Mouse (Mus musculus) neural tube, embryonic 11.5 days (tissue): ENCODE data around the gene Rab3il1. TPM values are rescaled to one million over a fixed set of nuclear protein-coding genes. Genes with fewer than 3 reads are reported as not detected.

ENCODE experiments used
- ATAC-seq: fragments of 200-750 bp; cut with Nextera tagmentation; 2 replicates; pipeline ENCODE4 v1.8.0; 2017; ENCODE audit warnings: moderate number of reproducible peaks, mild to moderate bottlenecking, moderate TSS enrichment, moderate library complexity; ENCODE audit not compliant: insufficient read depth, low FRiP score, low TSS enrichment
- DNase-seq: peaks from one replicate; pipeline ENCODE4 v3.0.0-alpha.2; 2015; ENCODE audit warnings: low spot score
- H3K27ac ChIP-seq: fragments of 300-500 bp; sonication (generic); 2 replicates; pipeline ENCODE4 v1.5.1; 2014; ENCODE audit warnings: low read depth, mild to moderate bottlenecking, low read length
- H3K27me3 ChIP-seq: fragments of 300-500 bp; sonication (generic); 2 replicates; pipeline ENCODE4 v1.6.1; 2014; ENCODE audit warnings: mild to moderate bottlenecking, low read length, mixed read lengths; ENCODE audit not compliant: control insufficient read depth, insufficient read depth
- H3K36me3 ChIP-seq: fragments of 300-500 bp; sonication (generic); 2 replicates; pipeline ENCODE4 v1.6.1; 2014; ENCODE audit warnings: mild to moderate bottlenecking, low read length, moderate library complexity, mixed read lengths; ENCODE audit not compliant: control insufficient read depth, insufficient read depth
- H3K4me1 ChIP-seq: fragments of 300-500 bp; sonication (generic); 2 replicates; pipeline ENCODE4 v1.6.1; 2014; ENCODE audit warnings: low read length, mixed read lengths; ENCODE audit not compliant: control insufficient read depth, insufficient read depth
- H3K4me2 ChIP-seq: fragments of 300-500 bp; sonication (generic); 2 replicates; pipeline ENCODE4 v1.6.1; 2014; ENCODE audit warnings: low read depth, mild to moderate bottlenecking, moderate library complexity
- H3K4me3 ChIP-seq: fragments of 300-500 bp; sonication (generic); 2 replicates; pipeline ENCODE4 v1.5.1; 2014; ENCODE audit warnings: low read depth, low read length
- H3K9ac ChIP-seq: fragments of 300-500 bp; sonication (generic); 2 replicates; pipeline ENCODE4 v1.6.1; 2014; ENCODE audit warnings: mild to moderate bottlenecking, low read length
- H3K9me3 ChIP-seq: fragments of 300-500 bp; sonication (generic); 2 replicates; pipeline ENCODE4 v1.6.1; 2016; ENCODE audit warnings: low read length; ENCODE audit not compliant: control insufficient read depth
- WGBS: fragments of 180-500 bp; shearing (Covaris S2); extraction: QIAGEN DNeasy Blood & Tissue Kit; methylation state at CpG from one replicate; pipeline ENCODE4 v1.1.7; 2014; 5-methylcytosine and 5-hydroxymethylcytosine counted together
- polyA plus RNA-seq: library from polyadenylated mRNA; unstranded; fragments of >200 nt; fragmentation: Nextera tagmentation; extraction: Ambion mirVana; gene quantifications from 2 replicates; pipeline ENCODE4 v1.2.1, GENCODE M21; 2014

The Rab3il1 gene
- polyA plus RNA-seq, 1 experiment from 2014 or later = 43.0 TPM

DNA sequence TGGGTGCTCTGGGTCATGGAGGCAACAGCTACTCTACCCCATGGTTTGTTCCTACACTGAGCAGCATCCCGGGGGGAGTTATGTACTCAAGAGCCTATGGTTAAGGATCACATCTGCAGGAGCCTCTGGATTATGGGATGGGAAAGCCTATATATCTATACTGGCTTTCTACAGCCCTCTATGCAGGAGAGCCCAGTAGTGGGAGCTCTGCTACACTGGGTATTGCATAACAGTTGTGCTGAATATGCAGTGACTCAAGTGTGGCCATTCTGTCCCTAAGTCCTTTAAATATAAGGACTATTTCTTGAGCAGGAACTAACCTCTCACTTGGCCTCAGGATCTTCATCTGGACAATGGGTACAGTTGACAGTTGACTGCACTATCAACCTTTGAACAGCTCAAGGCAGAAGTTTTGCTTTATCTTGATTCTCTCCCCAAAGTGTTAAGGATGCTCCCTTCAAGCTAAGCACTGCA, 56.9 kb downstream of the Rab3il1 start:
- Histone ChIP-seq H3K36me3 (peaks cover 9% of the 10 kb centered on the region; the same call in 1 of the 2 replicates), H3K9me3 (no peaks in the 10 kb centered on the region), H3K9ac (no peak overlapping the region), H3K4me2 (no peak overlapping the region), H3K27ac (no peak overlapping the region), H3K27me3 (no peaks in the 10 kb centered on the region), H3K4me1 (no peaks in the 10 kb centered on the region), H3K4me3 (no peak overlapping the region)
- 79% methylated on average over 1 of the region's 1 CpGs for WGBS
- DNase-seq (no peak), ATAC-seq (no peak)

DNA sequence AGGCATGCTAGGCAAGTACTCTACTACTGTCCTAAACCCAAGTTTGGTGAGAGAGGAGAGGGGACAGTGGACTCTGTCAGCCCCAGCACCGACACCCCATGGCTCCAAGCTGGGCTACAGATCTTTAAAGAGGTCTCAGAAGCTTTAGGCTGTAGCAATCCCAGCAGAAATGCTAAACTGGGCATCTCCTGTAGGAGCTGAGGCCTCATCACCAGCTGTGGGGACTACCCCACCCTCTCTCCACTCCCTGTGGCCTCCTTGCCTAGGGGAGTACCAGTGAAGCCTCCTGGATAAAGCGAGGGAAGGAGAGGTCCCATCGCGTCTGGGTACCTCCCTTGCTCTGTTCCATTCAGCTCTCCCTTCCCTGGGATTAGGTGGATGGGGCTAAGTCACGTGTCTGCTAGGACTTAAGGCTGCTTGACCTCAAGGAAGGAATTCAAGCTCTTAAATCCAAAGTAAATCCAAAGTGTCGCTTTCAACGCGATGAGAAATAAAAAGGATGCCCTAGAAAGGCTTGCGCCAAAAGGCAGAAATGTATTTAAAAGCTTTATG, 57.5 kb downstream of the Rab3il1 start:
- Histone ChIP-seq H3K9me3 (no peaks in the 10 kb centered on the region), H3K27ac (no peak overlapping the region), H3K4me2 (no peak overlapping the region), H3K27me3 (no peaks in the 10 kb centered on the region), H3K9ac (no peak overlapping the region), H3K36me3 (peaks cover 14% of the 10 kb centered on the region), H3K4me3 (no peak overlapping the region), H3K4me1 (no peaks in the 10 kb centered on the region)
- 69% methylated on average over 9 of the region's 9 CpGs for WGBS
- no peak for DNase-seq
- ATAC-seq = no peak

DNA sequence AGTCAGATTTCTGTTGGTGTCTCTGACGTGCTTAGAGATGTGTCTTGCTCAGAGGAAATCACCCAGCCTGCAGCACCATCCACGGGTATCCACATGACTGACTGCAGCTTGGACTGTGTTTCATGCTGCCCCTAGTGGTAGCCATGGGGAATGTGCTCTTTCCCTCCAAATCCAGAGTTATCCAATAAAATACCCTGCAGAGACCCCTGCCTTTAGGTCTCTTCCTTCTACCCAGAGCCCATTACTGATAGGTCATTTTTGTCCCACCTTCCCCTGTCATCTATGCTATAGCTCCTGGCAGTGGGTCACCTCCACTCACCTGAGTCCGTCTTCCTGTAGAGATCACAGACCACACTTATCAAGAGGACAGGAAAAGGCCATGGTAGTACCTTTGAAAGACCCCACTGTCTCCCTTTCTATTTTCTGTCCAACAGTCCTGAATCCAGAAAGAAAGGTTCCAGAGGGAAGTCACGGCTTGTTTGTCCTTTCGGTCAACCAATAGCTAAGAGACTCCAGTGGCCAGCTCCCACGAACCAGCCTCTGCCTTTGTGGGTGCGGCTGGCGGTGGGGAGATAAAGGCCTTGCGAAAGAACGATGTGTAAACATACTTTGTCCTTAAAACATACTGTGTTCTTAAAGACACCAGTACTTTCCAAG, 58.6 kb downstream of the Rab3il1 start:
- peak; percentile 58; the same call in 1 of the 2 replicates for ATAC-seq
- Histone ChIP-seq H3K9me3 (no peaks in the 10 kb centered on the region), H3K4me3 (no peak overlapping the region), H3K4me2 (no peak overlapping the region), H3K36me3 (peaks cover 20% of the 10 kb centered on the region), H3K4me1 (no peaks in the 10 kb centered on the region), H3K27me3 (no peaks in the 10 kb centered on the region), H3K9ac (no peak overlapping the region), H3K27ac (no peak overlapping the region)
- 54% methylated on average over 10 of the region's 10 CpGs for WGBS
- peak; percentile 49 for DNase-seq

DNA sequence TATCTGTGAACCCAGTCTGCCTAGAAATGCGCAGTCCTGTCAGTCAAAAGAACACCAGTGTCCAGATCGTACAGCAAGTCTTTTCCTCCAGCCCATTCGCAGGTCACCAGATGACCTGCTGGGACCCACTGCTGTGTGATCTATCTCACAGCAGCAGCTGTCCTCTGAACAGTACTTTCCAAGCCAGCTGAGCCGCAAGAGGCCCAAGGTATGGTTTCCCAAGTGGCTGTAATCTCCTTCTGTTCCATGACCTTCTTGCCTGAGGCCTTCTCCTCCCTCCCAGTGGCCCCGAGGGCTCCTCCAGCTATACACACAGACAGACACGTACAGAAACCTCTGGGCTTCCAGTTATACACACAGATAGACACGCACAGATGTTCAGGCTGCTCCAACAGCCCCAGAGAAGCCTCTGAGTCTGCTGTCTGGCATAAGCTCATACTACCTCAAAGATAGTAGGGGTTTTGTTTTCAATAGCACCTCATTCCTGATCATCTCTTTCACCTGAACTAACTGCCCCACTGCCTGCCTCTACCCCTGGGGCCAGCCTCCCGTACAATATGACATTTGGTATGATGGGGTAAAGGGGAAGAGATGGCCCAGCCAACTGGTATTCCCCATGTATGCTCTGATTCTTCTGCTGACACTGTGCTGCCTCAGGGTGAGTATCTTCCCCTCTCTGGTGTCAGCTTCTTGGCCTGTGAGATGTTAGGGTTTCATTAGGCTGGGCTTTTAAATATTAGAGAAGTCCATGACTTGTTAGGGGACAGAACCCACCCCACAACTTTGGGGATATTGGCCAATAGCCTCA, 59.5 kb downstream of the Rab3il1 start:
- Histone ChIP-seq H3K9me3 (no peaks in the 10 kb centered on the region), H3K4me2 (no peak overlapping the region), H3K36me3 (peaks cover 26% of the 10 kb centered on the region), H3K4me1 (no peaks in the 10 kb centered on the region), H3K9ac (no peak overlapping the region), H3K27me3 (no peaks in the 10 kb centered on the region), H3K27ac (no peak overlapping the region), H3K4me3 (no peak overlapping the region)
- DNase-seq (no peak), ATAC-seq (no peak)
- WGBS = 50% methylated on average over 8 of the region's 8 CpGs

DNA sequence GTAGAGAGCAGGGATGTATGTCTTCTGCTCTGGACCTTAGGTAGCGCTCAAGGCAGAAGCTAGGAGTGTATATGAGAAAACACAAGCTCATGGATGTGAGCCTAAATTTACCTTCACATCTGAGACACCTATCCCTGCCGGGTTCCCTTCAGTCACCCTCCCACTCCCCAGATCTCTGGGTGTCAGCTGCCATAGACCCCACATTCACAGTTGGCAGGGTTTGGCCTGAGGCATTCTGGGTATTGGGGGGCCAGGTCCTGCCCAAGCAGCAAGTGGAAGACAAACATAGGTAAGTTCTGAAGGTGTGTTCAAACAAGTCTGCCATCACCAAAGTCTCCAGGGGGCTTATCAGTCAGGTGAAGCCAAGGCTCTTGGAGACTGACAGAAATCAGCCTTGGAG, 60.2 kb downstream of the Rab3il1 start:
- no peaks in the 10 kb centered on the region for H3K9me3 ChIP-seq
- peaks cover 31% of the 10 kb centered on the region for H3K36me3 ChIP-seq
- no peak for ATAC-seq
- H3K4me3 ChIP-seq = no peak overlapping the region
- 98% methylated on average over 2 of the region's 2 CpGs for WGBS
- H3K4me1 ChIP-seq = no peaks in the 10 kb centered on the region
- H3K27me3 ChIP-seq = no peaks in the 10 kb centered on the region
- H3K27ac ChIP-seq = no peak overlapping the region
- H3K9ac ChIP-seq = no peak overlapping the region
- DNase-seq = no peak
- H3K4me2 ChIP-seq = no peak overlapping the region

DNA sequence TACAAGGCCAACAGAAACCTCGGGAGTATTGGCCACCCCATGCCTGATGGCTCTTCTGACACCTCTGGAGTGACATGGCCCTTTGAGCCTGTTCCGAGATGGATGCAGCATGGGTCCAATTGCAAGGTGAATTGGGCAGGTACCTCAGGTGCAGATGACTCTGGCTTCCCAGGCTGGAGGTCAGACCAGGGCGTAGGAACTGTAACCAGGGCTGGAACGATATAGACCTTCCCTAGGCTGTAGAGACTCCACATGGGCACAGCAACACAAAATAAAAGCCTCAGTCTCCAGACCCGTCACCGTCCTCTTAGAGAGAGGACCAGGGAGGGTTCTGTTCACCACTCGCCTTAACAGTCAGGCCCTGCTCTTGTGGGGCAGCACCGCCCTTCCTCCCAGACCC, 60.8 kb downstream of the Rab3il1 start:
- WGBS = 91% methylated on average over 8 of the region's 8 CpGs
- no peak overlapping the region for H3K4me3 ChIP-seq
- no peak overlapping the region for H3K9ac ChIP-seq
- ATAC-seq = no peak
- no peak for DNase-seq
- no peaks in the 10 kb centered on the region for H3K4me1 ChIP-seq
- H3K36me3 ChIP-seq = peaks cover 37% of the 10 kb centered on the region
- H3K9me3 ChIP-seq = no peaks in the 10 kb centered on the region
- no peak overlapping the region for H3K27ac ChIP-seq
- no peaks in the 10 kb centered on the region for H3K27me3 ChIP-seq
- H3K4me2 ChIP-seq = no peak overlapping the region

DNA sequence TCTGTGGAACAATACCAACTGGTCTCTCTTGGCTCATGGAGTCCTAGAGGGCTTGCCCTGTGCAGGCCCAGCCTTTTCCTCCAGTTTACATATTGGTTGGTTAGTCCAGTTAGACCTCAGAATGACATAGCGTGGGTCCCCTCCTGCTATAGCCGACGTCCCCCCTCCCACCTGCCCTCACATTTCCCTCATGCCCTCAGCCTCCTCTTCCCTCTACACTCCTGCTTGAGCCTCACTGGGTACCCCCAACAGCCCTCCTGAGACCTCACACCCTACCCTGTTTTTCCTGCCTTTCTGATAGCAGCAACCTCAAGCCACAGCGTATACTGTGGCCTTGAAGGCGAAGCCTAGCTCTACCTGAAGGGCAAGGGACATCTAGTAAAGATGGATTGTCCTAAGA, 61.4 kb downstream of the Rab3il1 start:
- no peak overlapping the region for H3K4me2 ChIP-seq
- 88% methylated on average over 5 of the region's 5 CpGs for WGBS
- H3K27me3 ChIP-seq = no peaks in the 10 kb centered on the region
- H3K27ac ChIP-seq = no peak overlapping the region
- no peaks in the 10 kb centered on the region for H3K4me1 ChIP-seq
- no peaks in the 10 kb centered on the region for H3K9me3 ChIP-seq
- H3K36me3 ChIP-seq = peaks cover 39% of the 10 kb centered on the region
- H3K9ac ChIP-seq = no peak overlapping the region
- DNase-seq (no peak), ATAC-seq (no peak)
- no peak overlapping the region for H3K4me3 ChIP-seq

DNA sequence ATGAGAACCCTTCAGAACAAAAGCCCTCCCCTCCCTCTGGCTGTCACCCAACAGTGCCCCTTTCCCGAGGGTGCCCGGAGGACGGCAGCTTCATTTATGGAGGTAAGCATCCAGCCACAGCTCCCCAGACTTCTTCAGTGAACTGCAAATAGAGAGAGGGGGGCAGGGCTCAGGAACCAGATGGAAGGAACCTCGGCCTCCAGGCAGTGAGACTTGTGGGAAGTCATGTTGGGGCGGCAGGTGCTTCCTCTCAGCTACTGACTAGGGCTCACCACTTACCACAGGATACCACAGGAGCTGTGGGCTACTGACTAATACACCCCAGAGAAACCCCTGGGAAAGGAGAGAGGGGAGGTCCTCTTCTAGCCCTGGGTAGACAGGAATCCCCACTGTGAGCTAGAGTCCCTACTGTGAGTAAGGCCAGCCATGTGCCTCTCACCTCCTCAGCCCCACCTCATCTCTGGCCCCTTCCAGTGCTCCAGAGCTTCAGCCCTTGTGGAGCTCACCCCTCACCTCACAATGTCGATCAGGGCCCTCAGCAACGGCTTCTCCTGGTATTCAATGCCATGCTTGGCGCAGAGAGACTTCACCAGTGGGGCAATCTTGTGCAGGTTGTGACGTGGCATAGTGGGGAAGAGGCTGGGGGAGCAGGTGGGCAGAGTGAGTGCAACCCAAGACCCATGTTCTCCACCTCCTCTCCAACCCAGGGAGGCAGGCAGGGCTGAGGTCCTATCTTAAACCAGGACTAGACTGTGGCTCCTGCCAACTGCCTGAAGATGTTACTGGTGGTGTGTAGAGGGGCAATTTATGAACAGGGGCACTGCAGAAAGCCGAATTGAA, 62.9 kb downstream of the Rab3il1 start:
- no peak for ATAC-seq
- Histone ChIP-seq H3K9ac (no peak overlapping the region), H3K4me1 (no peaks in the 10 kb centered on the region), H3K27me3 (no peaks in the 10 kb centered on the region), H3K36me3 (peaks cover 50% of the 10 kb centered on the region), H3K4me3 (no peak overlapping the region), H3K4me2 (no peak overlapping the region), H3K9me3 (no peaks in the 10 kb centered on the region), H3K27ac (no peak overlapping the region)
- 88% methylated on average over 10 of the region's 10 CpGs for WGBS
- no peak for DNase-seq
